Mouse (Mus musculus) adrenal gland, postnatal 36 days (tissue): ENCODE results near the gene Crebrf. TPM values are rescaled to one million over a fixed set of nuclear protein-coding genes. Genes with fewer than 3 reads are reported as not detected.
A peak's percentile ranks its signal among the peaks of the same experiment; 100 is the strongest.

Experiments used
- DNase-seq, 2 experiments: peaks; one replicate each; pipeline ENCODE4 v3.0.0; 2021; ENCODE audit warnings: mixed read lengths in 1 of 2
- long read RNA-seq, 2 experiments: library from polyadenylated mRNA; stranded (forward); transcript quantifications; one replicate each; pipeline ENCODE4 v2.0.0; 2021; ENCODE audit warnings: borderline sequencing depth in 2 of 2
- total RNA-seq, 2 experiments: library from RNA; stranded (reverse); gene quantifications; 2 replicates each; pipeline ENCODE4 v1.2.3; 2021

The Crebrf gene
- 10 to 100 TPM; 64.7 to 78.0 TPM for total RNA-seq
- long read RNA-seq, experiment 1, full-length matches to known transcripts = 5 of 16 reads
- long read RNA-seq, experiment 1, partial matches to known transcripts = 1 of 16 reads
- long read RNA-seq, experiment 1, other reads (novel, unspliced or antisense) = 10 of 16 reads
- long read RNA-seq, experiment 2, partial matches to known transcripts = 0 of 2 reads
- long read RNA-seq, experiment 2, other reads (novel, unspliced or antisense) = 2 of 2 reads

DNA sequence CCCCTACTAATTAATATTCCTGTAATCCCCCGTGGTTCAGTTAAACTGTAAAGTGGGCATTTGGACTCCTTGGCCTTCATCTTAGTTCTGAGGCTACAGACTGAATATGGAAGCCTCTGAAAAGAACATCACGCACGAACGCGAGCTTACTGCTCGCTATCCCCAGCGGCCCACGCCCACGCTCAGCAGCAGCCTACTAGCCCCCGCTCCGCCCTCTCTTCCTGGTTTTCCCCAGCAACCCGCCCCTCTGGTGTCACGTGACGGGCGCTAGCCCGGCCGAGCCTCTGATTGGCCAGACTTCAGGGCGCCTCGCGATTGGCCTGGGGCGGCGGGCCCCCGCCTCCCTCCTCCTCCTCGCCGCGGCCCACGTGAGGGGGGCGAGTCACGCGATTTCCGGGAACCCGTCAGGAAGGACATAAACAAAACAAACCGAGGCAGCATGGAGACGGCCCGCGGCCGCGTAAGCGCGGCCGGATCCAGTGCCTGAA lies at the start of gene Crebrf:
Crebrf (plus strand) TSS at position 380 of the 488 bp plus-strand sequence.
- DNase-seq = peak; percentile 99

- DNase-seq = no peak
Measured at GRCm38 (mm10) chr17:26671268-26671667, 44.2 kb upstream of the Crebrf start.

- no peak for DNase-seq
Measured at GRCm38 (mm10) chr17:26675845-26676244, 39.6 kb upstream of the Crebrf start.

GRCm38 (mm10) chr17:26676252-26676615 lies 39.2 kb upstream of the Crebrf start:
- peak; percentile 90 to 93 for DNase-seq

GRCm38 (mm10) chr17:26676616-26677376 lies 38.7 kb upstream of the Crebrf start:
- peak; percentile 78 to 83 for DNase-seq

DNA sequence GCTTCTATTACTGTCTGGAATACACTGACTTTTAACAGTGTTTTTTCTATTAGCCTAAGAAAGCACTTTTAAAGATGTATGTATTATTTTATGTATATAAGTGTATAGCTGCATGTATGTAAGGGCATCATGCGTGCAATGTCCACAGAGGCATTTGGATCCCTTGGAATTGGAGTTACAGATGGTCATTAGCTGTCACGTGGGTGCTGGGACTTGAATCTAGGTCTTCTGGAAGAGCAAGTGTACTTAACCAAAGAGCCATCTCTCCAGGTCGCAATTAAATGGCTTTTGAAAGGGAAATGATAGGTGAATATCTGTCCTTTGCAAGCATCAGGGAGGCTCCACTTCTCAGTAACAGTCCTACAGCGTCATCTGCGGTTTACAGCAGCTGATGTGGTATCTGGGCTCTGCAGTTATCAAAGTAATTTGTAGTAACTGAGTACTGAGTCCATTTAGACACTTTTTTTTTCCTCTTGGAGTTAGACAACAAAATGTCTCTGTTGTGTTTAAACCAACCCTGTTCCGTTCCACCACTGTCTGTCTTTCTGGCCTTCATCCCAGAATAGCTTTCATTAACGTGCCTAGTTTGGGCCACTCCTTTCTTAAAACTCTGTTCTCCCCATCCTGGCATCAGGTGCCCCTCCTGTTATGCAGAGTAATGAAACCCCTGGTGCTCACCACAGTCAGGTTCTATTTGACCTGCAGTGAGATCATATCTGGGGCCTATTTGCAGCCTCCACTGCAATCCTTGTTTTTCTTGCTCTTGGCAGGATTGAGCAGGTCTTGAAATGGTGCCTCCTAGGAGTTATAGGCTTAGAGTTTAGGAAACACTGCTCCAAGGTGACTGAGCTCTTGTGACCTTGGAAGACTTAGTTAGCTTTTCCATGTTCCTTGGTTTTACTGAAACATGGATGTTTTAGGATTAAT lies 37.5 kb upstream of the Crebrf start:
- DNase-seq = no peak

- DNase-seq = no peak
Measured at GRCm38 (mm10) chr17:26681276-26681675, 34.2 kb upstream of the Crebrf start.

GRCm38 (mm10) chr17:26686334-26687000 lies 29.0 kb upstream of the Crebrf start:
- no peak for DNase-seq

- DNase-seq = no peak
Measured at GRCm38 (mm10) chr17:26688795-26689735, 26.4 kb upstream of the Crebrf start.

DNA sequence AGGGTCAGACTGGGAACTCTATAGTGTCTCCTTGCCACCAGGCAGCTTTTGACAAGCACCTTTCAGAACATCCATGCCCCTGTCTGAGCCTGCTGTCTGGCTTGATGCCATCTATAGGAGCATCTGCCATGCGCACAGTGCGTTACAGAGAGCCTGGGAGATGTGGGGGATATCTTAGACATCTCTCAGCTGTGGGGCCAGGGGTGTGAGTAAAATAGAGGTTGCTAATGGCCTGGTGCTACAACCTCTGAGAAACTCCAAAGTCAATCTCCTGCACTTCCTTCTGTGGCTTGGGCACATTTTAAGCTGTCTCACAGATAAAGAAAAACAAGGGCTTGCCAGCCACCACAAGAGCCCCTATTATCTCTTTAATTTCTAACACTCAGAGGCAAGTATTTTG lies 25.6 kb upstream of the Crebrf start:
- no peak for DNase-seq

- DNase-seq = no peak
Measured at GRCm38 (mm10) chr17:26690236-26690635, 25.2 kb upstream of the Crebrf start.

DNA sequence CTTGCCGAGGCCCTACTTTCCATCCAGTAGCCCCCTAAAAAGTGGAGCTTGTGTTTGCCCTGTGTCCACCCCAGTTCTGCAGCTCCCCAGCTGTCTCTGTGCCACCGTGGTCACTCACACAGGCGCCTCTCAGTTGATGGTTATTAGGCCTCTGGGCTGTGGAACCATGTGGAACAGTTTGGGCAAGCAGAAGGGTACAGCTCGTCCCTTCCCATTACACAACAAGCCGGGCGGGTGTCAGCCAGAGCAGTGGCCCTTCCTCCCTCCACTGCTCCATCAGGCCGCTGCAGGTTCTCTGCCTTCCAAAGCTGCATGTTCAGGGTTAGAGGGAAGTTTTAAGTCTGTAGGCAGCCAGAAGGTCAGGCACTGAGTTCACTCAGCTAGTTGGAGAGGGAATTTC lies 24.3 kb upstream of the Crebrf start:
- DNase-seq = peak; percentile 24 to 37

- DNase-seq = peak in 1 of 2 experiments; percentile 19
Measured at GRCm38 (mm10) chr17:26693424-26693823, 22.0 kb upstream of the Crebrf start.

DNA sequence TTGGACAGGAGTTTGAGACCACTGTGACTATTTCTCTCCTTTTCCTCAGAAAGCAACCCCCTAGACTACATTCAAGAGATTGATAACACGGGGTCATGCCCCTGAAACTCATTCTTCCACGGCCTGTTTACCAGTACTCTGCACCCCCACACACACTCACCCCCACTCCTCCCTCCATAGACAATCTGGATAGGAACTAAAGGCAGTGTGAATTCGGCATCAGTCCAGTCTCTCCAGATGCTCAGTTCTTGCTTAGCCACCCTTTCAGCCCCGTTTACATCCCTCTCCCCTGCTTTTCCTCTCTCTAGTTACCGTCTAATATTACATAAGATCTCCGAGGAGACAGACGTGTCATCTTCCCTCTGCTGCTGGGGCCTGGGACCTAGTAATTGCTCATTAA lies 21.3 kb upstream of the Crebrf start:
- no peak for DNase-seq

DNA sequence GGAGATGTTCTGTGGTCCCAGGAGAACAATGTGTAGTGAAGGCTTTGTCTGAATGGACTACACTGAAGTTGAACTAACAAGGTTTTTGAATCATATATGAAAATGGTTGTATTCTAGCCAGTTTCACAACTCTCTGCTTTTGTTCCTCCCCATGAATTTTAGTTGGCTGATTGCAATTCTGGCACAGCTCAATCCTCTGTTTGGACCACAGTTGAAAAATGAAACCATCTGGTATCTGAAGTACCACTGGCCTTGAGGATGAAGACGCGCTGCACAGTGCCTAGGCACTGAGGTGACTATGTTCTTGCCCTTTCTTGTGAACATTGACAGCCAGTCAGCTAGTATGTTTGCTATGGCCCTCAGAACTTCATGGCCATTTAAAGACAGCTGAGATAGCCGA lies 20.3 kb upstream of the Crebrf start:
- DNase-seq = no peak

DNA sequence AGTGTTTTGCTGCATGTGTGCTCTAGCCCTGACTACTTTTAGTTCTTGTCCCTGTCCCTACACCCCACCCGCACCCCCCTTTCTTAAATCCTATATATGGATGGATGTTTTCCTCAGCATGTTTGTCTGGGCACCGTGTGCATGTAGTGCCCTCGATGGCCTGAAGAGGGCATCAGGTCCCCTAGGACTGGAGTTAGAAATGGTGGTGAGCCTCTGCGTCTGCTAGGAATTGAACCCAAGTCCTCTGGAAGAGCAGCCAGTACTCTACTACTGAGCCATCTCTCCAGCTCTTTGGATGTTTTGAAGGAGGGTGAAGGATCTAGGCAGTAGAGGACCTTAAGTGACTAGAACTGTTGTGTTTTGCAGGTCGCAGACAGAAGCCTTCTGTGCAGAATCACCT lies 16.6 kb upstream of the Crebrf start:
- no peak for DNase-seq

DNA sequence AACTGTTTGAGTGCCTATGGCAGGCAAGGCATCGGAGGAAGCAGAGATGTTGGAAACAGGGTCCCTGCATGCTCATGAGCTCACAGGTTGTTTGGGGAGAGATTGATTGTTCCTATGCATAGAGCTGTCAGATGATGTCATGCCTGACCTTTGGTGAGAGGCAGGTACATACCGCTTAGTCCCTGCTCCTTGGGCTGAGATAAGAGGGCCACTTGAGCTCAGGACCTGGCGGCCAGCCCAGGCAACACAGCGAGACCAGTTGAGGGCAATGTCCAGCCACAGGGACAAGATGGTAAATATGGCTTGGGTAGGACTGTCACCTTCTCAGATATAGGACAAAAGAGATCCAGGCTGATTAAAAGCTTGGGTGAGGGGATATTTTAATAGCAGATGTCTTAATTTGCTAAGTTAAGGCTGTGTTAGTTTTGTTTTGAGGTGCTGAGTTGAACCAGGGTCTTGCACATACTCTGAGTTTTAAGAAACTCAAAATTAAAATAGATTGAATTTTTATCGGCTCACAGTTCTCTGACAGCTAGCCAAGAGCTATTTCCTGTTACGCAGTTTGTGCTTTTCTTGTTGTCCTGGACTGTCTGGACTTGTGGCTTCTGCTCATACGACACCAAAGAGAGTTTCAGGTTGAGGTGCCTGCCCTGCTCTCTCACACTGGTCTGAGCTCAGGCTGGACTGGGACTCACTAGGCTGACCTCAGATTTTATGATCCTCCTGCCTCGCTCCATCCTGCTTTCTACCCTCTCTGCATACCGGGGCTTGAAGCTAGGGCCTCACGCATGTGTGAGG lies 15.4 kb upstream of the Crebrf start:
- peak in 1 of 2 experiments; percentile 33 for DNase-seq

GRCm38 (mm10) chr17:26701565-26701964 lies 13.9 kb upstream of the Crebrf start:
- DNase-seq = no peak

DNA sequence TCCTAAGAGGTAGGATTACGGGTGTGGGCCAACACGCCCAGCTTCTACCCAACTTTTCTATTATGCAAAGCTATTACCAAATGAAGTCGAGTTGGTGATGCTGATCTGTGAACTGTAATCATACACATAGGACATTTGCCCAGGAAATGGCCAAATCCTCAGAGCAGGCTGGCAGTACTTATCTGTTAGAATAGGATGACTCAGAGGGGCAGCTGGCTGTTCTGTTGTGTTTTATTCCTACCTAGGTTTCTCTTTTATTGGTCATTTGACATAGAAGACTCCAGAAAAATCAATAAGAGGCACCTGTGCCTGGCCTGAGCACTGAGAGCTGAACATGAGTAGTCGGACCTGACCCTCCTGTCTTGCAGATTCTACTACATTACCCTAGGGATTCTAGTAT lies 12.8 kb upstream of the Crebrf start:
- DNase-seq = no peak

DNA sequence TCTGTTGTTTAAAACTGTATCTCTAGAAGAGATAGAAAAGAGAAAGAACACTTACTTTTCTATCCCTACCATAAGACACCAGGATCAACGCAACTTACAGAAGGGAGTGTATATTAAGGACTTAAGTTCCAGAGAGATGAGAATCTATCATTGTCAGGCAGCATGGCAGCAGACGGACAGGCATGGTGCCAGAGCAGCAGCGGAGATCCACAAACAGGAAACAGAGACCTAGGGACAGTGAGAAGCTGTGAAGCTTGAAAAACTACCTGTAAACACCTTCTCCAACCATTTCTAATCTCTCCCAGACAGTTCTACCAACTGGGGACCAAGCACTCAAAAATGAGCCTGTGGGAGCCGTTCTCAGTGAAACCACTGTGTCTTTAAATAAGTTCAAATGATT lies 11.8 kb upstream of the Crebrf start:
- no peak for DNase-seq
